Mouse (Mus musculus) liver, embryonic 12.5 days (tissue): ENCODE data around the gene Zbtb45. TPM values are rescaled to one million over a fixed set of nuclear protein-coding genes. Genes with fewer than 3 reads are reported as not detected.
A peak's percentile ranks its signal among the peaks of the same experiment; 100 is the strongest.

Source experiments
- ATAC-seq: fragments of 200-750 bp; cut with Nextera tagmentation; 2 replicates; pipeline ENCODE4 v1.8.0; 2017; ENCODE audit warnings: moderate number of reproducible peaks, mild to moderate bottlenecking, moderate library complexity
- H3K27ac ChIP-seq: fragments of 300-500 bp; sonication (generic); 2 replicates; pipeline ENCODE4 v1.5.1; 2016; ENCODE audit warnings: mild to moderate bottlenecking
- H3K27me3 ChIP-seq: fragments of 300-500 bp; sonication (generic); replicated peaks from 2 replicates; pipeline ENCODE4 v1.6.1; 2016; ENCODE audit warnings: mild to moderate bottlenecking, moderate library complexity
- H3K36me3 ChIP-seq: fragments of 300-500 bp; sonication (generic); 2 replicates; pipeline ENCODE4 v1.6.1; 2016; ENCODE audit warnings: mild to moderate bottlenecking, moderate library complexity
- H3K4me1 ChIP-seq: fragments of 300-500 bp; sonication (generic); 2 replicates; pipeline ENCODE4 v1.6.1; 2016
- H3K4me2 ChIP-seq: fragments of 300-500 bp; sonication (generic); 2 replicates; pipeline ENCODE4 v1.6.1; 2016; ENCODE audit warnings: mild to moderate bottlenecking, moderate library complexity
- H3K4me3 ChIP-seq: fragments of 300-500 bp; sonication (generic); 2 replicates; pipeline ENCODE4 v1.5.1; 2016; ENCODE audit warnings: mild to moderate bottlenecking, moderate library complexity
- H3K9ac ChIP-seq: fragments of 300-500 bp; sonication (generic); 2 replicates; pipeline ENCODE4 v1.6.1; 2016; ENCODE audit warnings: mild to moderate bottlenecking, moderate library complexity
- H3K9me3 ChIP-seq: fragments of 300-500 bp; sonication (generic); replicated peaks from 2 replicates; pipeline ENCODE4 v1.6.1; 2016; ENCODE audit warnings: mild to moderate bottlenecking, moderate library complexity
- WGBS: fragments of 180-500 bp; shearing (Covaris S2); methylation state at CpG from one replicate; pipeline ENCODE4 v1.1.7; 2016; ENCODE audit not compliant: insufficient replicate concordance; 5-methylcytosine and 5-hydroxymethylcytosine counted together
- polyA plus RNA-seq: library from polyadenylated mRNA; unstranded; fragments of >200 nt; fragmentation: Nextera tagmentation; extraction: Ambion mirVana; gene quantifications from 2 replicates; pipeline ENCODE4 v1.2.1, GENCODE M21; 2016

Gene Zbtb45
- polyA plus RNA-seq, 1 experiment from 2014 or later = 20.0 TPM

- H3K9me3 ChIP-seq = no peaks in the 10 kb centered on the region
- no peak for ATAC-seq
- peaks cover 44% of the 10 kb centered on the region for H3K4me1 ChIP-seq
- no peaks in the 10 kb centered on the region for H3K27me3 ChIP-seq
- no peak overlapping the region for H3K4me3 ChIP-seq
- H3K9ac ChIP-seq = no peak overlapping the region
- H3K36me3 ChIP-seq = peaks cover 88% of the 10 kb centered on the region
- no peak overlapping the region for H3K27ac ChIP-seq
- H3K4me2 ChIP-seq = no peak overlapping the region
- WGBS = 72% methylated on average over 2 of the region's 2 CpGs
Measured at GRCm38 (mm10) chr7:13031983-13032382, 22.1 kb upstream of the Zbtb45 start.

- Histone ChIP-seq H3K27ac (no peak overlapping the region), H3K36me3 (peaks cover 92% of the 10 kb centered on the region), H3K4me3 (no peak overlapping the region), H3K9ac (no peak overlapping the region), H3K4me1 (peaks cover 44% of the 10 kb centered on the region), H3K9me3 (no peaks in the 10 kb centered on the region), H3K27me3 (no peaks in the 10 kb centered on the region), H3K4me2 (no peak overlapping the region)
- 75% methylated on average over 5 of the region's 5 CpGs for WGBS
- no peak for ATAC-seq
Measured at GRCm38 (mm10) chr7:13031069-13031468, 21.2 kb upstream of the Zbtb45 start.

GRCm38 (mm10) chr7:13028986-13029385, 19.2 kb upstream of the Zbtb45 start:
- 86% methylated on average over 4 of the region's 4 CpGs for WGBS
- Histone ChIP-seq H3K27me3 (no peaks in the 10 kb centered on the region), H3K9ac (no peak overlapping the region), H3K4me2 (no peak overlapping the region), H3K4me1 (peaks cover 40% of the 10 kb centered on the region), H3K36me3 (peaks cover 88% of the 10 kb centered on the region), H3K9me3 (no peaks in the 10 kb centered on the region), H3K4me3 (no peak overlapping the region), H3K27ac (no peak overlapping the region)
- ATAC-seq = no peak

- Histone ChIP-seq H3K4me1 (peaks cover 36% of the 10 kb centered on the region), H3K9me3 (no peaks in the 10 kb centered on the region), H3K9ac (peak overlapping the region; percentile 96), H3K4me3 (peak overlapping the region; percentile 98), H3K27ac (peak overlapping the region; percentile 99), H3K4me2 (peak overlapping the region; percentile 98), H3K27me3 (no peaks in the 10 kb centered on the region), H3K36me3 (peaks cover 55% of the 10 kb centered on the region)
- WGBS = 29% methylated on average over 4 of the region's 4 CpGs
- no peak for ATAC-seq
Measured at GRCm38 (mm10) chr7:13025511-13026112, 15.8 kb upstream of the Zbtb45 start.

GRCm38 (mm10) chr7:13024805-13025204, 15.0 kb upstream of the Zbtb45 start:
- peak overlapping the region; percentile 99 for H3K27ac ChIP-seq
- peaks cover 47% of the 10 kb centered on the region for H3K36me3 ChIP-seq
- WGBS = under 1% methylated on average over 43 of the region's 44 CpGs
- H3K27me3 ChIP-seq = no peaks in the 10 kb centered on the region
- H3K4me1 ChIP-seq = peaks cover 36% of the 10 kb centered on the region
- ATAC-seq = peak; percentile 65
- H3K4me2 ChIP-seq = peak overlapping the region; percentile 98
- peak overlapping the region; percentile 96 for H3K9ac ChIP-seq
- peak overlapping the region; percentile 98 for H3K4me3 ChIP-seq
- no peaks in the 10 kb centered on the region for H3K9me3 ChIP-seq

- under 1% methylated on average over 78 of the region's 95 CpGs for WGBS
- ATAC-seq = peak; percentile 81
Measured at GRCm38 (mm10) chr7:13023928-13024731, 14.3 kb upstream of the Zbtb45 start.

GRCm38 (mm10) chr7:13022773-13023535, 13.1 kb upstream of the Zbtb45 start:
- Histone ChIP-seq H3K9me3 (no peaks in the 10 kb centered on the region), H3K4me1 (peaks cover 40% of the 10 kb centered on the region), H3K4me2 (peak overlapping the region; percentile 98), H3K27me3 (peaks cover 8% of the 10 kb centered on the region; the same call in 1 of the 2 replicates), H3K27ac (peak overlapping the region; percentile 99), H3K9ac (peak overlapping the region; percentile 96), H3K4me3 (peak overlapping the region; percentile 98), H3K36me3 (peaks cover 28% of the 10 kb centered on the region)
- peak; percentile 44 for ATAC-seq
- 5% methylated on average over 30 of the region's 31 CpGs for WGBS

More at GRCm38 (mm10) chr7:13023928-13024731, 14.3 kb upstream of the Zbtb45 start:
- Histone ChIP-seq H3K27ac (peak overlapping the region; percentile 99), H3K4me1 (peaks cover 36% of the 10 kb centered on the region), H3K27me3 (peaks cover 5% of the 10 kb centered on the region; the same call in 1 of the 2 replicates), H3K36me3 (peaks cover 40% of the 10 kb centered on the region), H3K4me3 (peak overlapping the region; percentile 98), H3K4me2 (peak overlapping the region; percentile 98), H3K9ac (peak overlapping the region; percentile 96), H3K9me3 (no peaks in the 10 kb centered on the region)

- no peak for ATAC-seq
- 73% methylated on average over 1 of the region's 1 CpGs for WGBS
Measured at GRCm38 (mm10) chr7:13015217-13015616, 5.4 kb upstream of the Zbtb45 start.

GRCm38 (mm10) chr7:13014275-13014839, 4.5 kb upstream of the Zbtb45 start:
- Histone ChIP-seq H3K4me3 (no peak overlapping the region), H3K36me3 (no peaks in the 10 kb centered on the region), H3K9me3 (no peaks in the 10 kb centered on the region), H3K9ac (no peak overlapping the region), H3K4me2 (no peak overlapping the region), H3K4me1 (peaks cover 27% of the 10 kb centered on the region), H3K27ac (no peak overlapping the region), H3K27me3 (peaks cover 6% of the 10 kb centered on the region; the same call in 1 of the 2 replicates)
- ATAC-seq = no peak
- 39% methylated on average over 6 of the region's 6 CpGs for WGBS

More at GRCm38 (mm10) chr7:13015217-13015616, 5.4 kb upstream of the Zbtb45 start:
- Histone ChIP-seq H3K27ac (no peak overlapping the region), H3K4me2 (no peak overlapping the region), H3K4me3 (no peak overlapping the region), H3K36me3 (no peaks in the 10 kb centered on the region), H3K4me1 (peaks cover 25% of the 10 kb centered on the region), H3K9ac (no peak overlapping the region), H3K9me3 (no peaks in the 10 kb centered on the region), H3K27me3 (peaks cover 8% of the 10 kb centered on the region; the same call in 1 of the 2 replicates)

GRCm38 (mm10) chr7:13013671-13014070, 3.8 kb upstream of the Zbtb45 start:
- Histone ChIP-seq H3K4me1 (peaks cover 30% of the 10 kb centered on the region), H3K4me2 (no peak overlapping the region), H3K9ac (no peak overlapping the region), H3K27ac (no peak overlapping the region), H3K36me3 (no peaks in the 10 kb centered on the region), H3K4me3 (no peak overlapping the region), H3K9me3 (no peaks in the 10 kb centered on the region), H3K27me3 (no peaks in the 10 kb centered on the region)
- WGBS = 63% methylated on average over 4 of the region's 4 CpGs
- ATAC-seq = no peak

- Histone ChIP-seq H3K4me2 (peak overlapping the region; percentile 78), H3K36me3 (peaks cover 38% of the 10 kb centered on the region), H3K9ac (peak overlapping the region; percentile 80), H3K4me3 (peak overlapping the region; percentile 73), H3K27me3 (0 out of 2 replicates have a peak, but pooled peaks cover 6% of the 10 kb centered on the region), H3K27ac (peak overlapping the region; percentile 92), H3K9me3 (no peaks in the 10 kb centered on the region), H3K4me1 (peaks cover 30% of the 10 kb centered on the region)
- peak; percentile 87 for ATAC-seq
- WGBS = under 1% methylated on average over 42 of the region's 42 CpGs
Measured at GRCm38 (mm10) chr7:13009143-13010004, 460 bp downstream of the Zbtb45 start.
